Mouse (Mus musculus): ENCODE measurements around the gene Trim9. TPM values are rescaled to one million over a fixed set of nuclear protein-coding genes. Genes with fewer than 3 reads are reported as not detected.

Trim9 gene
- polyA plus RNA-seq, 1 experiment from 2014 or later, result 0.70 TPM

GRCm38 (mm10) chr12:70284979-70285378 is 62.4 kb downstream of the Trim9 start:
- Histone ChIP-seq H3K9me3 (ENCODE audit: control insufficient read depth, low read length) (no peaks in the 10 kb centered on the region), H3K27ac (ENCODE audit: low read depth, low read length) (no peak overlapping the region)
- 81% methylated on average over 7 of the region's 7 CpGs for WGBS

DNA sequence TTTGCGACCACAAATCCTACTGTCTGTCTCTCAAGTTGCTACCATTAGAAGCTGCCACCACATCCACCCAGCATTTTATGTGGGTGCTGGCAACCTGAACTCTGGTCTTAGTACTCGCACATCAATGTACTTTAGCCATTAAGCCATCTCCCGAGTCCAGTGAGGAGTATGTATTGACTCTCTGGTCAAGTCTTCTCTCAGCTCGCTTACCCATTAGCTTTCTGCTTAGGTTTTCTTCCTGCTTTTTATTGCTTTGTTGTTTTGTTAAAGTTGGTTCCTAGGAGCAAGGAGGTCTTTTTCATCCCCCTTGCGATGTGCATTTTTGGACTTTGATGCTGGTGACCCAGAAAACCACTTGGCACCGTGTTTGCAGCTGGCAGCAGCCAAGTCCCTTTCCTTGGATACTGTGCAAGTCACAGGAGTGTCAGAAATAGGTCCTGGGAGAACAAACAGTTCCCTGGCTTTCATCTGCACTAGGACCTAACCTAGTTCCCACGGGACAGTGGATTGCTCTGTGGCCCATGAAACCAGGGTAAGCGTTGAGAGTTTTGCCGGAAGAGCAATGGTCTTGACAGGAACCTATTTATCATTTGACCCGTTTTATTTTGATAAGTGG is 64.2 kb downstream of the Trim9 start:
- ATAC-seq (replicated peaks; ENCODE audit: low FRiP score) (no peak), DNase-seq (ENCODE audit: low spot score) (no peak)
- WGBS, result 80% methylated on average over 10 of the region's 10 CpGs

More at GRCm38 (mm10) chr12:70284979-70285378, 62.4 kb downstream of the Trim9 start:
- no peak overlapping the region for H3K9ac ChIP-seq (ENCODE audit: low read depth, low read length)
- ATAC-seq (replicated peaks; ENCODE audit: low FRiP score) (no peak), DNase-seq (ENCODE audit: low spot score) (no peak)
- H3K27me3 ChIP-seq (replicated peaks; ENCODE audit: control insufficient read depth, insufficient read depth, low read length), result no peaks in the 10 kb centered on the region
- H3K36me3 ChIP-seq (ENCODE audit: control insufficient read depth, insufficient read depth, low read length), result no peaks in the 10 kb centered on the region
- no peak overlapping the region for H3K4me3 ChIP-seq (ENCODE audit: low read depth, low read length)
- H3K4me1 ChIP-seq (replicated peaks; ENCODE audit: control insufficient read depth, insufficient read depth, low read length), result no peaks in the 10 kb centered on the region
- no peak overlapping the region for H3K4me2 ChIP-seq

GRCm38 (mm10) chr12:70280930-70281329 is 66.5 kb downstream of the Trim9 start:
- no peak overlapping the region for H3K27ac ChIP-seq (ENCODE audit: low read depth, low read length)
- H3K36me3 ChIP-seq (ENCODE audit: control insufficient read depth, insufficient read depth, low read length), result no peaks in the 10 kb centered on the region
- H3K4me3 ChIP-seq (ENCODE audit: low read depth, low read length), result no peak overlapping the region
- H3K9ac ChIP-seq (ENCODE audit: low read depth, low read length), result no peak overlapping the region
- DNase-seq (ENCODE audit: low spot score) (no peak), ATAC-seq (replicated peaks; ENCODE audit: low FRiP score) (no peak)
- no peak overlapping the region for H3K4me2 ChIP-seq
- WGBS, result 90% methylated on average over 2 of the region's 2 CpGs
- no peaks in the 10 kb centered on the region for H3K9me3 ChIP-seq (ENCODE audit: control insufficient read depth, low read length)
- H3K4me1 ChIP-seq (replicated peaks; ENCODE audit: control insufficient read depth, insufficient read depth, low read length), result no peaks in the 10 kb centered on the region
- H3K27me3 ChIP-seq (replicated peaks; ENCODE audit: control insufficient read depth, insufficient read depth, low read length), result no peaks in the 10 kb centered on the region

More for the DNA sequence above, 64.2 kb downstream of the Trim9 start:
- H3K4me2 ChIP-seq, result no peak overlapping the region
- no peak overlapping the region for H3K9ac ChIP-seq (ENCODE audit: low read depth, low read length)
- H3K4me3 ChIP-seq (ENCODE audit: low read depth, low read length), result no peak overlapping the region
- no peaks in the 10 kb centered on the region for H3K36me3 ChIP-seq (ENCODE audit: control insufficient read depth, insufficient read depth, low read length)
- no peak overlapping the region for H3K27ac ChIP-seq (ENCODE audit: low read depth, low read length)
- H3K27me3 ChIP-seq (replicated peaks; ENCODE audit: control insufficient read depth, insufficient read depth, low read length), result no peaks in the 10 kb centered on the region
- H3K4me1 ChIP-seq (replicated peaks; ENCODE audit: control insufficient read depth, insufficient read depth, low read length), result no peaks in the 10 kb centered on the region
- no peaks in the 10 kb centered on the region for H3K9me3 ChIP-seq (ENCODE audit: control insufficient read depth, low read length)

DNA sequence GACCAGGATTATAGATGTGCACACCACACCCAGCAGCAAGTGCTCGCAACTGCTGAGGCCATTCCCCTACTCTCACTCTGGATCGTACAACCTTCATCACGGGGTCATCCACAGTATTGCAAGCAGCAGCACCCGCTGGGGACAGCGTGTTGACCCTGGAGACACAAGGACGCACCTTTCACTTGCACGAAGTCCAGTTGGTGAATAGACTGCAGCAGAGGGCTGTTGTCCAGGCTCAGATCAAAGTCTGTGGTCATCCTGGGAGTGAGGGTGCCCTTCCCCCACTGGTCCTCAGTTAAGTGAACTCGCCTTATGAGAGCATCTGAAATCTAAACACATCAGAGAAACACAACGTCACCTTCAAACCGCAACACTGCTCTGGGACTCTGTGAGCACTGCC is 67.0 kb downstream of the Trim9 start:
- H3K4me3 ChIP-seq (ENCODE audit: low read depth, low read length), result no peak overlapping the region
- H3K27me3 ChIP-seq (replicated peaks; ENCODE audit: control insufficient read depth, insufficient read depth, low read length), result no peaks in the 10 kb centered on the region
- 69% methylated on average over 10 of the region's 10 CpGs for WGBS
- no peaks in the 10 kb centered on the region for H3K4me1 ChIP-seq (replicated peaks; ENCODE audit: control insufficient read depth, insufficient read depth, low read length)
- no peaks in the 10 kb centered on the region for H3K9me3 ChIP-seq (ENCODE audit: control insufficient read depth, low read length)
- no peaks in the 10 kb centered on the region for H3K36me3 ChIP-seq (ENCODE audit: control insufficient read depth, insufficient read depth, low read length)
- H3K27ac ChIP-seq (ENCODE audit: low read depth, low read length), result no peak overlapping the region
- no peak for ATAC-seq (replicated peaks; ENCODE audit: low FRiP score)
- H3K9ac ChIP-seq (ENCODE audit: low read depth, low read length), result no peak overlapping the region
- no peak overlapping the region for H3K4me2 ChIP-seq
- DNase-seq (ENCODE audit: low spot score), result no peak

DNA sequence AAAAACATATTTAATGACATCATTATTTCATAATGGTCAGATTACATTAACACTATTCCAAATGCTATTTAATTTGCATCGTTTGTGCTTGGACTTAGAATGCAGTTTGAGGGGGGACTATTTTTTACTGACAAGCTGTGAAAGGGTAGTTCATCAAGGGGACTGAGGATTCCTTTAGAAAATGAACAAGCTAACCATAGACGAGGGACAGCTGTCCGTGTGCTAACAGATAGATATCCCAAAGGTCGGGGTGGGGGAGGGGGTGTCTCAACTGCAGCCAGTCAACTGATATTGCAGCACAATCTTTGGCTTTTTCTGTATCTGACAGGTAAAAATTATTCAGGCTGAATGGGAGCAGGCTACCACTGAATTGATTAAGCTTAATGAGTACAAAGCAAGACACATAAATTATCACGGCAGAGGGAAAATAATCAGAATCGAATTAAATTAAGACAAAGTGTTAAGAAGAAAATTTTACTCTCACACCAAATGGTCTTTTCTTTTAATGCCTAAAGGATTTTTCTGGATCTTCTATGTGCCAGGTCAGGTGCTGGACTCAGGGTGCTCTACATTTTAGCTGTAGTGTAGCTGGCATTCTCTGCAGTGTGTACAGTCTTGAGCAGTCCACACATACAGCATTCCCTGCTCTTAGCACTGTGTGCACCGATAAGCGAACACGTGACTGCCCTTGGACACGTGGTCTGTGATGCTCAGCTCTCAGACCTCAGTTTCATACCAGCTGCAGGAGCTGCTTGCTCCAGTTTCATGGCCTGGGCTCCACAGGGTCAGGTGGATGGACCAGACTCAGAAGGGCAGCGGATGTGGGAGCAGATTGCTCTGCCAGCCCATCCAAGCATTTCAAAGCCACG is 70.1 kb downstream of the Trim9 start:
- H3K36me3 ChIP-seq (ENCODE audit: control insufficient read depth, insufficient read depth, low read length), result no peaks in the 10 kb centered on the region
- no peaks in the 10 kb centered on the region for H3K9me3 ChIP-seq (ENCODE audit: control insufficient read depth, low read length)
- H3K4me3 ChIP-seq (ENCODE audit: low read depth, low read length), result no peak overlapping the region
- 65% methylated on average over 12 of the region's 12 CpGs for WGBS
- H3K4me2 ChIP-seq, result no peak overlapping the region
- H3K27ac ChIP-seq (ENCODE audit: low read depth, low read length), result no peak overlapping the region
- H3K27me3 ChIP-seq (replicated peaks; ENCODE audit: control insufficient read depth, insufficient read depth, low read length), result no peaks in the 10 kb centered on the region
- ATAC-seq (replicated peaks; ENCODE audit: low FRiP score) (peak; percentile 65; the same call in 1 of the 2 replicates), DNase-seq (ENCODE audit: low spot score) (no peak)
- H3K9ac ChIP-seq (ENCODE audit: low read depth, low read length), result no peak overlapping the region
- no peaks in the 10 kb centered on the region for H3K4me1 ChIP-seq (replicated peaks; ENCODE audit: control insufficient read depth, insufficient read depth, low read length)

DNA sequence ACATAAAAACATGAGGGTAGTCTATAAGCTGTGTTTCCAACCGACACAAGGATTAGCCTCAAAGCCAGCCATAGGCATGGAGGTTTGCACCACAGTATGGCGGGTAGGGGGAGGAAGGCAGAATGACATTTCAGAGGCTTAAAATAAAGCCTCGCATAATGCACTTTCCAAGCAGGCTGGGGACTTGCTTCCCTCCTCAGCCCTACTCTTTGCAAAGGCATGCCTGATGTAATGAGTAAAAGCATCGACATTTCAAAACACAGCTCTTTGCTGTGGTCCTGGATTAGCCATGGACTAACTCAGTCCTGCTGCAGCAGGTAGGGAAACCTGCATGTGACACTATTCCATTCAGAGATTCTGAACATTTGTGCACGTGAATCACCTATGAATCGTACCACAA is 77.7 kb downstream of the Trim9 start:
- no peak overlapping the region for H3K27ac ChIP-seq (ENCODE audit: low read depth, low read length)
- no peaks in the 10 kb centered on the region for H3K27me3 ChIP-seq (replicated peaks; ENCODE audit: control insufficient read depth, insufficient read depth, low read length)
- DNase-seq (ENCODE audit: low spot score) (no peak), ATAC-seq (replicated peaks; ENCODE audit: low FRiP score) (no peak)
- H3K4me3 ChIP-seq (ENCODE audit: low read depth, low read length), result no peak overlapping the region
- H3K4me2 ChIP-seq, result no peak overlapping the region
- H3K4me1 ChIP-seq (replicated peaks; ENCODE audit: control insufficient read depth, insufficient read depth, low read length), result no peaks in the 10 kb centered on the region
- H3K36me3 ChIP-seq (ENCODE audit: control insufficient read depth, insufficient read depth, low read length), result no peaks in the 10 kb centered on the region
- H3K9me3 ChIP-seq (ENCODE audit: control insufficient read depth, low read length), result no peaks in the 10 kb centered on the region
- no peak overlapping the region for H3K9ac ChIP-seq (ENCODE audit: low read depth, low read length)
- WGBS, result 78% methylated on average over 6 of the region's 6 CpGs

DNA sequence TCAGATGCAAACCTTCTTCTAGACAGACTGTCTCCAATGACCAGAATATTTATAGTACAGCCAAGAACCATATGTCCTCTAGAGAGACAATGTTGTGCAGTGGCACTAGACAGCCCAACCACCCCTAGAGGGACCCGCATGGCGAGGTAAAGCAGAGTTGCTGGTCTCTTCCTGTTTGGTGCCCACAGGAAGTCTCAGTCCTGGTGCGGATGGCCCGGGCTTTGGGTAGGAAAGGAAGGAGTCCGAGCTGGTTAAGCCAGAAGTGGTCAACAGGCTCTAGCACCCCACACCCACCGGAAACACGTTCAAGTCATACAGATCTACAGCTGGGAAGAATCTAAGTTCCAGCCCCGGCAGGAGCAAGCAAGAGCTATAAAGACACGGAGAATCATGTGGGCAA is 80.1 kb downstream of the Trim9 start:
- H3K4me1 ChIP-seq (replicated peaks; ENCODE audit: control insufficient read depth, insufficient read depth, low read length), result no peaks in the 10 kb centered on the region
- WGBS, result 61% methylated on average over 9 of the region's 9 CpGs
- no peaks in the 10 kb centered on the region for H3K27me3 ChIP-seq (replicated peaks; ENCODE audit: control insufficient read depth, insufficient read depth, low read length)
- no peak overlapping the region for H3K27ac ChIP-seq (ENCODE audit: low read depth, low read length)
- no peaks in the 10 kb centered on the region for H3K9me3 ChIP-seq (ENCODE audit: control insufficient read depth, low read length)
- no peak overlapping the region for H3K4me2 ChIP-seq
- no peak overlapping the region for H3K9ac ChIP-seq (ENCODE audit: low read depth, low read length)
- no peaks in the 10 kb centered on the region for H3K36me3 ChIP-seq (ENCODE audit: control insufficient read depth, insufficient read depth, low read length)
- no peak overlapping the region for H3K4me3 ChIP-seq (ENCODE audit: low read depth, low read length)
- no peak for DNase-seq (ENCODE audit: low spot score)
- no peak for ATAC-seq (replicated peaks; ENCODE audit: low FRiP score)

GRCm38 (mm10) chr12:70266494-70266931 is 80.9 kb downstream of the Trim9 start:
- Histone ChIP-seq H3K9me3 (ENCODE audit: control insufficient read depth, low read length) (no peaks in the 10 kb centered on the region), H3K4me3 (ENCODE audit: low read depth, low read length) (no peak overlapping the region), H3K9ac (ENCODE audit: low read depth, low read length) (no peak overlapping the region), H3K27me3 (replicated peaks; ENCODE audit: control insufficient read depth, insufficient read depth, low read length) (no peaks in the 10 kb centered on the region), H3K4me1 (replicated peaks; ENCODE audit: control insufficient read depth, insufficient read depth, low read length) (no peaks in the 10 kb centered on the region), H3K27ac (ENCODE audit: low read depth, low read length) (no peak overlapping the region), H3K36me3 (ENCODE audit: control insufficient read depth, insufficient read depth, low read length) (no peaks in the 10 kb centered on the region), H3K4me2 (no peak overlapping the region)
- 28% methylated on average over 8 of the region's 8 CpGs for WGBS
- DNase-seq (ENCODE audit: low spot score) (no peak), ATAC-seq (replicated peaks; ENCODE audit: low FRiP score) (no peak; the same call in 1 of the 2 replicates)

DNA sequence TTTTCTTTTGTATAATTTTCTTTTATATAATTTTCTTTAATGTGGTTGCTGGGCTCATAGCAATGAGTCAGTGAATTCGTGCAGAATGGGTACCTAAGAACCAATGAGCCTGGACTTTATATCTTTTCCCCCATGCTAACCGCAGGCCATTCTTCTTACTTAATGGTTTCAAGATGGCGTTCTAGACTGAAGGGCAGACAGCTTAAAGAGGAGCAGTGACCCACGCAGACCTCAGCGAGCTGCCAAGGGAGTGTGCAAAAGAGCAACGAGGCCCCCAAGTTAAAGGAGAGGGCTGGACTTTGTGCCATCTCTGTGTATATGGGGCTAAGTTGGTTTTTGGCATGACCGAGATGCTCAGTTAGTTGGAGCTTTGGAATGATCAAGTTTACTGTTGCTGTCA is 83.7 kb downstream of the Trim9 start:
- Histone ChIP-seq H3K9me3 (ENCODE audit: control insufficient read depth, low read length) (no peaks in the 10 kb centered on the region), H3K9ac (ENCODE audit: low read depth, low read length) (no peak overlapping the region), H3K4me1 (replicated peaks; ENCODE audit: control insufficient read depth, insufficient read depth, low read length) (no peaks in the 10 kb centered on the region), H3K27me3 (replicated peaks; ENCODE audit: control insufficient read depth, insufficient read depth, low read length) (no peaks in the 10 kb centered on the region), H3K36me3 (ENCODE audit: control insufficient read depth, insufficient read depth, low read length) (no peaks in the 10 kb centered on the region), H3K4me3 (ENCODE audit: low read depth, low read length) (no peak overlapping the region), H3K4me2 (no peak overlapping the region), H3K27ac (ENCODE audit: low read depth, low read length) (no peak overlapping the region)
- WGBS, result 81% methylated on average over 7 of the region's 7 CpGs
- no peak for DNase-seq (ENCODE audit: low spot score)
- ATAC-seq (replicated peaks; ENCODE audit: low FRiP score), result no peak
